Mouse (Mus musculus): ENCODE measurements around the gene Fmnl3. TPM values are rescaled to one million over a fixed set of nuclear protein-coding genes. Genes with fewer than 3 reads are reported as not detected.

The Fmnl3 gene
- total and polyA plus RNA-seq, 3 experiments = 0.04 to 0.06 TPM; not detected in 1

GRCm38 (mm10) chr15:99328011-99328410 is 42.3 kb downstream of the Fmnl3 start:
- DNase-seq (ENCODE audit: low read depth, low spot score) = no peak
- Histone ChIP-seq H3K4me1 (ENCODE audit: control insufficient read depth in 1 of 2, insufficient read depth in 2 of 2, low read length in 2 of 2) (peaks cover 9 to 27% of the 10 kb centered on the region in 2 experiments), H3K36me3 (ENCODE audit: control insufficient read depth in 1 of 2, insufficient read depth in 2 of 2, low read length in 2 of 2) (peaks cover 0 to 18% of the 10 kb centered on the region in 2 experiments; a peak in 2 of 4 replicates), H3K27me3 (ENCODE audit: control insufficient read depth in 1 of 2, insufficient read depth in 2 of 2, low read length in 2 of 2) (peaks cover 2 to 8% of the 10 kb centered on the region in 2 experiments), H3K9ac (ENCODE audit: control insufficient read depth, low read depth, low read length, poor library complexity, severe bottlenecking) (no peak overlapping the region), H3K79me2 (ENCODE audit: control insufficient read depth, insufficient read depth, low read length, poor library complexity) (no peaks in the 10 kb centered on the region), H3K27ac (ENCODE audit: control insufficient read depth, low read depth, low read length) (no peak overlapping the region), H3K4me3 (ENCODE audit: control insufficient read depth in 1 of 2, insufficient read depth in 1 of 2, low read depth in 2 of 2, low read length in 2 of 2) (no peak overlapping the region), H3K9me3 (replicated peaks; ENCODE audit: insufficient read depth, low read length) (no peaks in the 10 kb centered on the region)
- TF ChIP-seq KAT2A (conservative IDR thresholded peaks at IDR 0.05; ENCODE audit: low read depth, low read length) = no peak
- no peak for TF ChIP-seq CHD2 (IDR thresholded peaks at IDR 0.05; ENCODE audit: low read length)
- no peak for TF ChIP-seq GABPA (IDR thresholded peaks at IDR 0.05; ENCODE audit: low read depth, low read length)
- no peak for TF ChIP-seq POLR2AphosphoS2 (IDR thresholded peaks at IDR 0.05; ENCODE audit: low read length)
- TF ChIP-seq BHLHE40 (IDR thresholded peaks at IDR 0.05; ENCODE audit: borderline replicate concordance, low read depth, low read length) = no peak
- no peak for TF ChIP-seq POLR2A (IDR thresholded peaks at IDR 0.05; ENCODE audit: control insufficient read depth in 1 of 2, insufficient read depth in 1 of 2, low read depth in 1 of 2, low read length in 2 of 2, poor library complexity in 1 of 2)
- TF ChIP-seq POLR2AphosphoS5 (IDR thresholded peaks at IDR 0.05; ENCODE audit: borderline replicate concordance, low read depth, low read length) = no peak
- TF ChIP-seq ZC3H11A (IDR thresholded peaks at IDR 0.05; ENCODE audit: low read depth, low read length) = no peak
- no peak for TF ChIP-seq ZNF384 (IDR thresholded peaks at IDR 0.05; ENCODE audit: low read depth, low read length)
- TF ChIP-seq GATA1 (IDR thresholded peaks at IDR 0.05; ENCODE audit: low read depth, low read length) = no peak
- TF ChIP-seq NRF1 (IDR thresholded peaks at IDR 0.05; ENCODE audit: insufficient read depth, low read depth, low read length, poor library complexity, severe bottlenecking) = no peak
- TF ChIP-seq EP300 (IDR thresholded peaks at IDR 0.05; ENCODE audit: low read depth in 1 of 2, low read length in 2 of 2) = no peak
- TF ChIP-seq E2F4 (IDR thresholded peaks at IDR 0.05; ENCODE audit: borderline replicate concordance, low read depth, low read length) = no peak
- no peak for TF ChIP-seq MAX (IDR thresholded peaks at IDR 0.05; ENCODE audit: low read length)
- no peak for TF ChIP-seq MEF2A (IDR thresholded peaks at IDR 0.05; ENCODE audit: extremely low read depth, insufficient replicate concordance, low read depth, low read length, poor library complexity, severe bottlenecking)
- TF ChIP-seq HCFC1 (IDR thresholded peaks at IDR 0.05; ENCODE audit: low read depth, low read length) = no peak

DNA sequence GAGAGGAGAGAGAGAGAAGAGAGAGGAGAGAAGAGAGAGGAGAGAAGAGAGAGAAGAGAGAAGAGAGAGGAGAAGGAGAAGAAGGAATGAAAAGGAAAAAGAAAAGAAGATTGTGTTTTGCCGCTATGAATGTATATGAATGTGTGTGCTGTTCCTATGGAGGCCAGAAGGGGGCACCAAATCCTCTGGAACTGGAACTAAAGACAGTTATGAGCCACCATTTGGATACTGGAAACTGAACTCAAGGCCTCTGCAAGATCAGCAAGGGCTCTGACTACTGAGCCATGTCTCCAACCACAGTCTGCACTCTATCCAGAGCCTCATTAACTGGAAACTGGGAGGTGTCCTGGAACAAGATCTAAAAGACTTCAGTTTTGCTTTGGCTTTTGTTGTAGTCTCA is 43.3 kb downstream of the Fmnl3 start:
- TF ChIP-seq SMC3 (IDR thresholded peaks at IDR 0.05; ENCODE audit: low read depth, low read length) (peak; percentile 91), EP300 (IDR thresholded peaks at IDR 0.05; ENCODE audit: low read depth in 1 of 2, low read length in 2 of 2) (no peak), NELFE (IDR thresholded peaks at IDR 0.05; ENCODE audit: low read depth, low read length) (no peak), ELF1 (IDR thresholded peaks at IDR 0.05; ENCODE audit: low read depth, low read length) (no peak), CTCF (IDR thresholded peaks at IDR 0.05 in 2 of 3, conservative IDR thresholded peaks at IDR 0.05 in 1 of 3; ENCODE audit: control insufficient read depth in 1 of 3, insufficient read depth in 1 of 3, low read depth in 2 of 3, low read length in 3 of 3, poor library complexity in 1 of 3, severe bottlenecking in 1 of 3) (peak; percentile 72 to 97 (median 92)), CHD1 (IDR thresholded peaks at IDR 0.05; ENCODE audit: low read depth, low read length) (no peak), POLR2AphosphoS2 (IDR thresholded peaks at IDR 0.05; ENCODE audit: low read length) (no peak), MEF2A (IDR thresholded peaks at IDR 0.05; ENCODE audit: extremely low read depth, insufficient replicate concordance, low read depth, low read length, poor library complexity, severe bottlenecking) (no peak), USF1 (IDR thresholded peaks at IDR 0.05; ENCODE audit: low read depth, low read length) (no peak), ZNF384 (IDR thresholded peaks at IDR 0.05; ENCODE audit: low read depth, low read length) (peak; percentile 48; the same call in 1 of the 2 replicates), MAX (IDR thresholded peaks at IDR 0.05; ENCODE audit: low read length) (no peak), USF2 (IDR thresholded peaks at IDR 0.05; ENCODE audit: borderline replicate concordance in 1 of 2, insufficient read depth in 1 of 2, low read depth in 1 of 2, low read length in 2 of 2) (no peak), ZMIZ1 (IDR thresholded peaks at IDR 0.05; ENCODE audit: low read depth, low read length) (no peak), MAFK (IDR thresholded peaks at IDR 0.05; ENCODE audit: borderline replicate concordance, low read depth, low read length) (no peak), MYC (IDR thresholded peaks at IDR 0.05; ENCODE audit: low read depth, low read length) (no peak), JUND (IDR thresholded peaks at IDR 0.05; ENCODE audit: low read depth, low read length) (peak; percentile 71; the same call in 1 of the 2 replicates), ZC3H11A (IDR thresholded peaks at IDR 0.05; ENCODE audit: low read depth, low read length) (peak; percentile 90), BHLHE40 (IDR thresholded peaks at IDR 0.05; ENCODE audit: borderline replicate concordance, low read depth, low read length) (no peak), RAD21 (IDR thresholded peaks at IDR 0.05; ENCODE audit: low read depth, low read length) (peak; percentile 97), GABPA (IDR thresholded peaks at IDR 0.05; ENCODE audit: low read depth, low read length) (no peak), TCF12 (IDR thresholded peaks at IDR 0.05; ENCODE audit: low read depth, low read length) (no peak), ETS1 (IDR thresholded peaks at IDR 0.05; ENCODE audit: low read depth, low read length) (no peak)
- peaks cover 0 to 9% of the 10 kb centered on the region in 2 experiments; a peak in 2 of 4 replicates for H3K36me3 ChIP-seq (ENCODE audit: control insufficient read depth in 1 of 2, insufficient read depth in 2 of 2, low read length in 2 of 2)
- peak; percentile 84 for DNase-seq (ENCODE audit: low read depth, low spot score)
- H3K9me3 ChIP-seq (replicated peaks; ENCODE audit: insufficient read depth, low read length) = no peaks in the 10 kb centered on the region
- H3K4me3 ChIP-seq (ENCODE audit: control insufficient read depth in 1 of 2, insufficient read depth in 1 of 2, low read depth in 2 of 2, low read length in 2 of 2) = no peak overlapping the region
- peaks cover 5 to 17% of the 10 kb centered on the region in 2 experiments for H3K4me1 ChIP-seq (ENCODE audit: control insufficient read depth in 1 of 2, insufficient read depth in 2 of 2, low read length in 2 of 2)
- H3K27ac ChIP-seq (ENCODE audit: control insufficient read depth, low read depth, low read length) = no peak overlapping the region
- no peaks in the 10 kb centered on the region for H3K79me2 ChIP-seq (ENCODE audit: control insufficient read depth, insufficient read depth, low read length, poor library complexity)
- no peak overlapping the region for H3K9ac ChIP-seq (ENCODE audit: control insufficient read depth, low read depth, low read length, poor library complexity, severe bottlenecking)
- peaks cover 2 to 9% of the 10 kb centered on the region in 2 experiments for H3K27me3 ChIP-seq (ENCODE audit: control insufficient read depth in 1 of 2, insufficient read depth in 2 of 2, low read length in 2 of 2)
